Mouse (Mus musculus) liver, adult 2 months (tissue): Measurements from ENCODE around the gene Casc1. TPM values are rescaled to one million over a fixed set of nuclear protein-coding genes. Genes with fewer than 3 reads are reported as not detected.

Source experiments
- DNase-seq: peaks from one replicate; pipeline ENCODE4 v3.0.0-alpha.2; 2011; ENCODE audit warnings: low read depth, low spot score; ENCODE audit errors: extremely low read depth
- H3K27ac ChIP-seq: fragments of 200-500 bp; replicated peaks from 2 replicates; pipeline ENCODE4 v1.5.1; 2012; ENCODE audit warnings: low read depth, mild to moderate bottlenecking, control low read depth, inconsistent platforms, low read length; ENCODE audit not compliant: insufficient read depth
- H3K27me3 ChIP-seq: fragments of 200-500 bp; 2 replicates; pipeline ENCODE4 v1.6.1; 2012; ENCODE audit warnings: mild to moderate bottlenecking, moderate library complexity, low read length, inconsistent platforms; ENCODE audit not compliant: control insufficient read depth, insufficient read depth
- H3K36me3 ChIP-seq: fragments of 200-500 bp; 2 replicates; pipeline ENCODE4 v1.6.1; 2012; ENCODE audit warnings: low read length, inconsistent platforms; ENCODE audit not compliant: control insufficient read depth, insufficient read depth
- H3K4me1 ChIP-seq: fragments of 200-500 bp; 2 replicates; pipeline ENCODE4 v1.6.1; 2011; ENCODE audit warnings: low read length; ENCODE audit not compliant: control insufficient read depth, insufficient read depth
- H3K4me3 ChIP-seq: fragments of 200-500 bp; 2 replicates; pipeline ENCODE4 v1.5.1; 2011; ENCODE audit warnings: low read depth, mild to moderate bottlenecking, control low read depth, low read length, moderate library complexity; ENCODE audit not compliant: insufficient read depth
- H3K79me2 ChIP-seq: fragments of 200-500 bp; 2 replicates; pipeline ENCODE4 v1.6.1; 2012; ENCODE audit warnings: inconsistent platforms, mild to moderate bottlenecking, low read length, moderate library complexity; ENCODE audit not compliant: control insufficient read depth, insufficient read depth
- H3K9ac ChIP-seq: fragments of 200-500 bp; 2 replicates; pipeline ENCODE4 v1.6.1; 2012; ENCODE audit warnings: low read depth, mild to moderate bottlenecking, control low read depth, inconsistent platforms, low read length
- CTCF ChIP-seq: fragments of 200-500 bp; IDR thresholded peaks from 2 replicates; pipeline ENCODE4 v1.5.1; 2011; ENCODE audit warnings: low read depth, low read length, control low read depth
- POLR2A ChIP-seq: fragments of 200-500 bp; IDR thresholded peaks from 2 replicates; pipeline ENCODE4 v1.6.1; 2011; ENCODE audit warnings: low read length, control low read depth; ENCODE audit not compliant: insufficient read depth; ENCODE audit errors: extremely low read depth
- WGBS: fragments of 180-500 bp; shearing (Covaris S2); methylation state at CpG from one replicate; pipeline ENCODE4 v1.1.7; 2018; 5-methylcytosine and 5-hydroxymethylcytosine counted together
- polyA plus RNA-seq: library from polyadenylated mRNA; depleted of rRNA; stranded (reverse); fragments of >200 nt; gene quantifications from 2 replicates; pipeline ENCODE4 v1.2.3, GENCODE M21; 2012
- total RNA-seq: library from RNA; depleted of rRNA; stranded (reverse); fragments of >200 nt; gene quantifications from 2 replicates; pipeline ENCODE4 v1.2.3, GENCODE M21; 2014

The Casc1 gene
- total and polyA plus RNA-seq, 2 experiments = 0.18 TPM; not detected in 1

- Histone ChIP-seq H3K4me3 (no peak overlapping the region), H3K36me3 (no peaks in the 10 kb centered on the region), H3K4me1 (no peaks in the 10 kb centered on the region), H3K27me3 (no peaks in the 10 kb centered on the region; the same call in 1 of the 2 replicates), H3K27ac (no peak overlapping the region), H3K79me2 (no peaks in the 10 kb centered on the region), H3K9ac (no peak overlapping the region)
- TF ChIP-seq POLR2A = no peak
- TF ChIP-seq CTCF = no peak
- WGBS = 66% methylated on average over 8 of the region's 8 CpGs
- peak; percentile 14 for DNase-seq
Observed at GRCm38 (mm10) chr6:145182044-145182443, 28.8 kb downstream of the Casc1 start.

GRCm38 (mm10) chr6:145179665-145180064, 31.1 kb downstream of the Casc1 start:
- no peaks in the 10 kb centered on the region; the same call in 1 of the 2 replicates for H3K27me3 ChIP-seq
- H3K9ac ChIP-seq = no peak overlapping the region
- H3K27ac ChIP-seq = no peak overlapping the region
- TF ChIP-seq CTCF = peak; percentile 67
- TF ChIP-seq POLR2A = no peak
- DNase-seq = no peak
- H3K79me2 ChIP-seq = no peaks in the 10 kb centered on the region
- 56% methylated on average over 6 of the region's 6 CpGs for WGBS
- H3K4me1 ChIP-seq = no peaks in the 10 kb centered on the region
- no peaks in the 10 kb centered on the region for H3K36me3 ChIP-seq
- no peak overlapping the region for H3K4me3 ChIP-seq

- no peak overlapping the region for H3K9ac ChIP-seq
- H3K4me1 ChIP-seq = no peaks in the 10 kb centered on the region
- no peaks in the 10 kb centered on the region; the same call in 1 of the 2 replicates for H3K27me3 ChIP-seq
- DNase-seq = no peak
- WGBS = 78% methylated on average over 10 of the region's 10 CpGs
- H3K27ac ChIP-seq = no peak overlapping the region
- no peak overlapping the region for H3K4me3 ChIP-seq
- H3K79me2 ChIP-seq = no peaks in the 10 kb centered on the region
- no peaks in the 10 kb centered on the region for H3K36me3 ChIP-seq
- no peak for TF ChIP-seq CTCF
- no peak for TF ChIP-seq POLR2A
Observed at GRCm38 (mm10) chr6:145176474-145176873, 34.3 kb downstream of the Casc1 start.

- Histone ChIP-seq H3K27me3 (no peaks in the 10 kb centered on the region; the same call in 1 of the 2 replicates), H3K27ac (no peak overlapping the region), H3K9ac (no peak overlapping the region), H3K79me2 (no peaks in the 10 kb centered on the region), H3K4me1 (no peaks in the 10 kb centered on the region), H3K36me3 (no peaks in the 10 kb centered on the region), H3K4me3 (no peak overlapping the region)
- TF ChIP-seq CTCF = no peak
- TF ChIP-seq POLR2A = no peak
- WGBS = 47% methylated on average over 9 of the region's 9 CpGs
- no peak for DNase-seq
Observed at GRCm38 (mm10) chr6:145175571-145175981, 35.2 kb downstream of the Casc1 start.

GRCm38 (mm10) chr6:145173781-145174191, 37.0 kb downstream of the Casc1 start:
- Histone ChIP-seq H3K27ac (no peak overlapping the region), H3K36me3 (no peaks in the 10 kb centered on the region), H3K27me3 (no peaks in the 10 kb centered on the region; the same call in 1 of the 2 replicates), H3K79me2 (no peaks in the 10 kb centered on the region), H3K4me3 (no peak overlapping the region), H3K4me1 (no peaks in the 10 kb centered on the region), H3K9ac (no peak overlapping the region)
- TF ChIP-seq POLR2A (no peak), CTCF (no peak)
- peak; percentile 32 for DNase-seq
- 6% methylated on average over 11 of the region's 11 CpGs for WGBS

GRCm38 (mm10) chr6:145171892-145172606, 38.8 kb downstream of the Casc1 start:
- no peaks in the 10 kb centered on the region for H3K36me3 ChIP-seq
- no peak for DNase-seq
- no peaks in the 10 kb centered on the region for H3K27me3 ChIP-seq
- H3K9ac ChIP-seq = no peak overlapping the region
- no peak overlapping the region for H3K27ac ChIP-seq
- no peak overlapping the region for H3K4me3 ChIP-seq
- TF ChIP-seq CTCF (no peak), POLR2A (no peak)
- WGBS = 73% methylated on average over 14 of the region's 14 CpGs
- H3K79me2 ChIP-seq = no peaks in the 10 kb centered on the region
- H3K4me1 ChIP-seq = no peaks in the 10 kb centered on the region
